Mouse (Mus musculus) heart, postnatal 25 days (tissue): ENCODE results near the gene Fgfr2. TPM values are rescaled to one million over a fixed set of nuclear protein-coding genes. Genes with fewer than 3 reads are reported as not detected.
A peak's percentile ranks its signal among the peaks of the same experiment; 100 is the strongest.

ENCODE experiments used
- DNase-seq: peaks from one replicate; pipeline ENCODE4 v3.0.0; 2022; ENCODE audit warnings: low spot score
- intact Hi-C: fragments of 180-260 bp; cut with DNase I; formaldehyde crosslinking; loops from one replicate; pipeline ENCODE4 v1.15.1; 2025
- total RNA-seq, 2 experiments: library from RNA; stranded (reverse); gene quantifications; 2 replicates each; pipeline ENCODE4 v1.2.3; 2021

Gene Fgfr2
- total RNA-seq, 2 experiments from 2014 or later, result 1.7 to 1.8 TPM

- DNase-seq, result no peak
- intact Hi-C loops, result no loop called here
These were observed 518.4 kb downstream of the Fgfr2 start for GRCm38 (mm10) chr7:132604720-132605119.

- DNase-seq, result no peak
- intact Hi-C loops, result no loop called here
These were observed 522.2 kb downstream of the Fgfr2 start for GRCm38 (mm10) chr7:132600926-132601325.

GRCm38 (mm10) chr7:132600026-132600425 is 523.1 kb downstream of the Fgfr2 start:
- intact Hi-C loops, result no loop called here
- DNase-seq, result no peak

GRCm38 (mm10) chr7:132599071-132599975 is 523.8 kb downstream of the Fgfr2 start, which contains the start of gene Nkx1-2:
Gene Nkx1-2 (minus strand): TSS chr7:132599637.
- intact Hi-C loops, result no loop called here
- no peak for DNase-seq

- DNase-seq, result no peak
- intact Hi-C loops, result no loop called here
These were observed 525.7 kb downstream of the Fgfr2 start for GRCm38 (mm10) chr7:132597251-132598041.

- DNase-seq, result no peak
- intact Hi-C loops, result no loop called here
These were observed 526.4 kb downstream of the Fgfr2 start for GRCm38 (mm10) chr7:132596557-132597250.

GRCm38 (mm10) chr7:132595787-132596186 is 527.4 kb downstream of the Fgfr2 start:
- DNase-seq, result no peak
- intact Hi-C loops, result no loop called here

GRCm38 (mm10) chr7:132594325-132594724 is 528.8 kb downstream of the Fgfr2 start:
- intact Hi-C loops, result no loop called here
- no peak for DNase-seq

- intact Hi-C loops, result no loop called here
- no peak for DNase-seq
These were observed 529.4 kb downstream of the Fgfr2 start for GRCm38 (mm10) chr7:132593762-132594161.

GRCm38 (mm10) chr7:132589610-132590009 is 533.5 kb downstream of the Fgfr2 start:
- no peak for DNase-seq
- intact Hi-C loops, result no loop called here

GRCm38 (mm10) chr7:132587167-132587566 is 536.0 kb downstream of the Fgfr2 start:
- intact Hi-C loops, result no loop called here
- DNase-seq, result no peak

GRCm38 (mm10) chr7:132585695-132586491 is 537.3 kb downstream of the Fgfr2 start:
- intact Hi-C loops, result no loop called here
- DNase-seq, result no peak

- no peak for DNase-seq
- intact Hi-C loops, result no loop called here
These were observed 541.7 kb downstream of the Fgfr2 start for GRCm38 (mm10) chr7:132581441-132581840.

GRCm38 (mm10) chr7:132580511-132580910 is 542.6 kb downstream of the Fgfr2 start:
- intact Hi-C loops, result no loop called here
- DNase-seq, result no peak

GRCm38 (mm10) chr7:132576891-132577290 is 546.3 kb downstream of the Fgfr2 start:
- intact Hi-C loops, result loop anchor here (5.0 to 10.0 kb wide), 2 partner anchors 55 to 148 kb away; no protein-coding TSS in a partner anchor
- DNase-seq, result no peak

GRCm38 (mm10) chr7:132576116-132576650 is 547.0 kb downstream of the Fgfr2 start, which contains the start of gene Oat:
Gene Oat (minus strand): TSS chr7:132576398.
- intact Hi-C loops, result loop anchor here (5.0 to 10.0 kb wide), 2 partner anchors 56 to 149 kb away; no protein-coding TSS in a partner anchor
- peak; percentile 93 for DNase-seq

GRCm38 (mm10) chr7:132575623-132576022 is 547.5 kb downstream of the Fgfr2 start:
- intact Hi-C loops, result loop anchor here (5.0 to 10.0 kb wide), 2 partner anchors 57 to 149 kb away; no protein-coding TSS in a partner anchor
- DNase-seq, result peak; percentile 65

- intact Hi-C loops, result loop anchor here (5.0 to 10.0 kb wide), 2 partner anchors 58 to 150 kb away; no protein-coding TSS in a partner anchor
- DNase-seq, result no peak
These were observed 548.5 kb downstream of the Fgfr2 start for GRCm38 (mm10) chr7:132574646-132575045.

- intact Hi-C loops, result loop anchor here (10.0 kb wide), 1 partner anchor 152 kb away; no protein-coding TSS in a partner anchor
- no peak for DNase-seq
These were observed 549.9 kb downstream of the Fgfr2 start for GRCm38 (mm10) chr7:132573205-132573604.
